Mouse (Mus musculus) bone marrow, adult 2 months (tissue): ENCODE measurements at regions not wholly inside any gene's neighbourhood (a gene's known extent, or its start where the extent isn't known, plus 50 kb on each side); places are given as distances from the start of the nearest gene placed in this dataset.

Experiments
- H3K27ac ChIP-seq: fragments of 200-500 bp; 2 replicates; pipeline ENCODE4 v1.5.1; 2012; ENCODE audit warnings: low read depth, mild to moderate bottlenecking, control low read depth, inconsistent platforms, low read length; ENCODE audit not compliant: control insufficient read depth, poor library complexity, insufficient read depth
- H3K4me1 ChIP-seq: fragments of 200-500 bp; 2 replicates; pipeline ENCODE4 v1.6.1; 2011; ENCODE audit warnings: low read length; ENCODE audit not compliant: control insufficient read depth, insufficient read depth
- H3K4me3 ChIP-seq: fragments of 200-500 bp; replicated peaks from 2 replicates; pipeline ENCODE3; 2011; ENCODE audit warnings: mild to moderate bottlenecking, low read depth, low read length, control low read depth; ENCODE audit not compliant: control insufficient read depth
- CTCF ChIP-seq: fragments of 200-500 bp; IDR thresholded peaks from 2 replicates; pipeline ENCODE4 v1.5.1; 2011; ENCODE audit warnings: low read length, control low read depth; ENCODE audit not compliant: control insufficient read depth, insufficient read depth
- POLR2A ChIP-seq: fragments of 200-500 bp; IDR thresholded peaks from 2 replicates; pipeline ENCODE4 v1.6.1; 2011; ENCODE audit warnings: low read depth, mild to moderate bottlenecking, control low read depth, low read length, borderline replicate concordance; ENCODE audit not compliant: control insufficient read depth
- WGBS: fragments of 180-500 bp; shearing (Covaris S2); methylation state at CpG from one replicate; pipeline ENCODE4 v1.1.7; 2018; 5-methylcytosine and 5-hydroxymethylcytosine counted together

GRCm38 (mm10) chr10:44724575-44724974 is 196.3 kb upstream of the Prdm1 start:
- Histone ChIP-seq H3K4me3 (no peak overlapping the region), H3K27ac (no peak overlapping the region), H3K4me1 (peaks cover 1% of the 10 kb centered on the region; the same call in 1 of the 2 replicates)
- TF ChIP-seq CTCF: no peak
- no peak for TF ChIP-seq POLR2A
- WGBS: 53% methylated on average over 3 of the region's 3 CpGs

GRCm38 (mm10) chr10:44723845-44724244 is 195.5 kb upstream of the Prdm1 start:
- WGBS: 31% methylated on average over 1 of the region's 1 CpGs
- Histone ChIP-seq H3K27ac (no peak overlapping the region), H3K4me1 (peaks cover 1% of the 10 kb centered on the region; the same call in 1 of the 2 replicates), H3K4me3 (no peak overlapping the region)
- TF ChIP-seq CTCF: no peak
- TF ChIP-seq POLR2A: no peak

GRCm38 (mm10) chr10:44723321-44723720 is 195.0 kb upstream of the Prdm1 start:
- H3K4me3 ChIP-seq: no peak overlapping the region
- H3K27ac ChIP-seq: no peak overlapping the region
- TF ChIP-seq CTCF: no peak
- TF ChIP-seq POLR2A: no peak
- WGBS: 86% methylated on average over 5 of the region's 5 CpGs
- no peaks in the 10 kb centered on the region for H3K4me1 ChIP-seq

- H3K4me3 ChIP-seq: no peak overlapping the region
- no peaks in the 10 kb centered on the region for H3K4me1 ChIP-seq
- no peak overlapping the region for H3K27ac ChIP-seq
- TF ChIP-seq CTCF: no peak
- TF ChIP-seq POLR2A: no peak
- WGBS: 86% methylated on average over 10 of the region's 10 CpGs
Observed at GRCm38 (mm10) chr10:44721670-44722069, 193.4 kb upstream of the Prdm1 start.

GRCm38 (mm10) chr10:44716612-44717011 is 188.3 kb upstream of the Prdm1 start:
- no peak overlapping the region for H3K27ac ChIP-seq
- 89% methylated on average over 5 of the region's 5 CpGs for WGBS
- TF ChIP-seq CTCF: no peak
- TF ChIP-seq POLR2A: no peak

GRCm38 (mm10) chr10:44715902-44716301 is 187.6 kb upstream of the Prdm1 start:
- no peak for TF ChIP-seq CTCF
- TF ChIP-seq POLR2A: no peak
- Histone ChIP-seq H3K4me1 (no peaks in the 10 kb centered on the region), H3K4me3 (no peak overlapping the region), H3K27ac (no peak overlapping the region)

More at GRCm38 (mm10) chr10:44716612-44717011, 188.3 kb upstream of the Prdm1 start:
- Histone ChIP-seq H3K4me3 (no peak overlapping the region), H3K4me1 (no peaks in the 10 kb centered on the region)

- 76% methylated on average over 4 of the region's 4 CpGs for WGBS
- Histone ChIP-seq H3K4me3 (no peak overlapping the region), H3K27ac (no peak overlapping the region), H3K4me1 (no peaks in the 10 kb centered on the region; the same call in 1 of the 2 replicates)
- no peak for TF ChIP-seq POLR2A
Observed at GRCm38 (mm10) chr10:44708830-44709229, 180.5 kb upstream of the Prdm1 start.

GRCm38 (mm10) chr10:44704143-44704542 is 175.8 kb upstream of the Prdm1 start:
- Histone ChIP-seq H3K4me1 (peaks cover 2% of the 10 kb centered on the region; the same call in 1 of the 2 replicates), H3K27ac (no peak overlapping the region), H3K4me3 (no peak overlapping the region)
- TF ChIP-seq POLR2A (no peak), CTCF (no peak)
- 47% methylated on average over 3 of the region's 3 CpGs for WGBS

GRCm38 (mm10) chr10:44702108-44702507 is 173.8 kb upstream of the Prdm1 start:
- H3K4me1 ChIP-seq: peaks cover 2% of the 10 kb centered on the region; the same call in 1 of the 2 replicates
- H3K4me3 ChIP-seq: no peak overlapping the region
- WGBS: 25% methylated on average over 5 of the region's 5 CpGs
- TF ChIP-seq POLR2A (no peak), CTCF (no peak)
- no peak overlapping the region for H3K27ac ChIP-seq
